Mouse (Mus musculus) small intestine, adult 2 months (tissue): Measurements from ENCODE around the gene Trim17.

ENCODE experiments used
- CTCF ChIP-seq: fragments of 200-500 bp; IDR thresholded peaks from 2 replicates; pipeline ENCODE4 v1.5.1; 2012; ENCODE audit warnings: low read depth, mild to moderate bottlenecking, control low read depth, inconsistent platforms, low read length, moderate library complexity, mixed read lengths; ENCODE audit not compliant: insufficient replicate concordance, insufficient read length; ENCODE audit errors: extremely low read depth
- POLR2A ChIP-seq: fragments of 200-500 bp; IDR thresholded peaks from 2 replicates; pipeline ENCODE4 v1.6.1; 2012; ENCODE audit warnings: low read depth, mild to moderate bottlenecking, control low read depth, inconsistent platforms, low read length, moderate library complexity

DNA sequence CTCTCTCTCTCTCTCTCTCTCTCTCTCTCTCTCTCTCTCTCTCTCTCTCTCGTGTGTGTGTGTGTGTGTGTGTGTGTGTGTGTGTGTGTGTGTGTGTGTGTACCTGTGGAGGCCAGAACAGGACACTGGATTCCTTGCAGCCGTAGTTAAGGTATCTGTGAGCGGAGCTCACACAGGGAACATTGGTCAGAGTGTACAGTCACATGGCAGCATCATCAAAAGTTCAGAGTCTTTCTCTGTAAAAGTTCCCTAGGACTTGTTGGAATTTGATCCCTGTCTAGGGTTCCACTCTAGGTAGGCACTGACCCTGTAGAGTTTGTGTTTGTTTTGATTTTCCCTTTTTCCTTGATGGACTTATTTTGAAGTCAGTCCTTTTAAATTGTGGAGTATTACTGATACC is 27.8 kb upstream of the Trim17 start:
- TF ChIP-seq POLR2A: no peak
- no peak for TF ChIP-seq CTCF
